Mouse (Mus musculus): ENCODE measurements at regions not wholly inside any gene's neighbourhood (a gene's known extent, or its start where the extent isn't known, plus 50 kb on each side); places are given as distances from the start of the nearest gene placed in this dataset.
A peak's percentile ranks its signal among the peaks of the same experiment; 100 is the strongest.

GRCm38 (mm10) chr10:71754799-71755198 lies 407.2 kb downstream of the Ipmk start:
- no peak for DNase-seq

GRCm38 (mm10) chr10:71778903-71779302 lies 431.3 kb downstream of the Ipmk start:
- DNase-seq = no peak

GRCm38 (mm10) chr10:71789241-71789640 lies 441.7 kb downstream of the Ipmk start:
- DNase-seq = no peak

GRCm38 (mm10) chr10:71789936-71790335 lies 442.4 kb downstream of the Ipmk start:
- DNase-seq = no peak

- DNase-seq = no peak
Measured at GRCm38 (mm10) chr10:71798638-71799037, 451.1 kb downstream of the Ipmk start.

GRCm38 (mm10) chr10:71802457-71802856 lies 454.9 kb downstream of the Ipmk start:
- no peak for DNase-seq

- no peak for DNase-seq
Measured at GRCm38 (mm10) chr10:71832633-71833032, 485.1 kb downstream of the Ipmk start.

- no peak for DNase-seq
Measured at GRCm38 (mm10) chr10:71835018-71835417, 487.5 kb downstream of the Ipmk start.

- DNase-seq = no peak
Measured at GRCm38 (mm10) chr10:71857089-71857488, 509.5 kb downstream of the Ipmk start.

- peak; percentile 42 to 43 for DNase-seq
Measured at GRCm38 (mm10) chr10:71857518-71857973, 510.0 kb downstream of the Ipmk start.

GRCm38 (mm10) chr10:71893726-71894125 lies 546.2 kb downstream of the Ipmk start:
- no peak for DNase-seq

- no peak for DNase-seq
Measured at GRCm38 (mm10) chr10:71905029-71905428, 557.5 kb downstream of the Ipmk start.

Data from adrenal gland, postnatal 36 days (tissue).